ENCODE assay signal across 8 mouse cellular contexts in the genomic region with DNA sequence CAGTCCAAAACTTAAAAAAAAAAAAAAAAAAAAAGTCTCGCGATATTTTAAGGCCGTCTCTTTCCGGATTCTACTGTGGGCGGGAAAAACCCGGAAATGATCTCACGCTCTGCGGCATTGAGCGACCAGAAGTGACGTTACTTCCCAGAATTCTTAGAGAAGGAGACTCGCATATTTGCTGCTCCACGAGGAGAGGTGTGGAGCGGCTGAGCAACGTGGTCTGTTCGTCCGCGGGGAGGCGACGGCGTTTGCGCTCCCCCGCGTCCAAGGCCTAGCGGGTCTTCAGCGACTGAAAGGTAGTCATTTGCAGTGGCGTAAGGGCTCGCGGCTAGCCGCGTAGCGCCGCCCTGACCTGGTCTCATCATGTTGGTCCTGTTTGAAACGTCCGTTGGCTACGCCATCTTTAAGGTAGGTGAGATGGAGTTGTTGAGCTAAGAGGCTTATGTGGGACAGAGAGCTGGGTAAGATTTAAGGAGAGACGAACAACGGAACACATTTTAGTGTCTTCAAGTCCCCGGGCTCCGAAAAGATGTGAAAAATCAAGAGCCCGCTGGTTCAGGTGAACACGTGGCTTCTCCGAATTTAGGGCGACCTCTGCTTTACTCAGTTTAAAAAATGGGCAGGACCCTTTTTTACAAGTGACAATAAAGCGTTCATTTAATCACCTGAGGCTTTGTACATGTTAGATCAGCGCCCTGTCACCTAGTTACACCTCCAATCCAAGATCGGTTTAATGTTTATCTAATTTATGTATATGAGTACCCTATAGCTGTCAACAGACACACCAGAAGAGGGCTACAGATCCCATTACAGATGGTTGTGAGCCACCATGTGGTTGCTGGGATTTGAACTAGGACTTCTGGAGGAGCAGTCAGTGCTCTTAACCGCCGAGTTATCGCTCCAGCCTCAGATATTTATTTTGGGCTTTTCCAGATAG. TPM values are rescaled to one million over a fixed set of nuclear protein-coding genes. Genes with fewer than 3 reads are reported as not detected.
DNase-seq lines count a peak whose midpoint lies in the region; ATAC-seq and TF ChIP-seq lines count a peak whose summit lies in the region.

A gene (plus strand): TSS at position 153 of the 937 bp plus-strand sequence.

- under 1% methylated on average over 49 of the region's 49 CpGs for WGBS in embryonic facial prominence, embryonic 14.5 days
- WGBS in heart, adult 2 months: under 1% methylated on average over 49 of the region's 49 CpGs
- WGBS in limb, embryonic 13.5 days: under 1% methylated on average over 49 of the region's 49 CpGs
- under 1% methylated on average over 49 of the region's 49 CpGs for WGBS in midbrain, embryonic 16.5 days

- no peaks in the 10 kb centered on the region for H3K9me3 ChIP-seq in embryonic facial prominence, embryonic 14.5 days (ENCODE audit: control insufficient read depth, low read length)
- no peaks in the 10 kb centered on the region for H3K9me3 ChIP-seq in limb, embryonic 13.5 days
- no peaks in the 10 kb centered on the region for H3K9me3 ChIP-seq in midbrain, embryonic 16.5 days (replicated peaks; ENCODE audit: control insufficient read depth, low read length, poor library complexity, severe bottlenecking)

- H3K4me2 ChIP-seq in embryonic facial prominence, embryonic 14.5 days (ENCODE audit: low read depth, low read length): peak within 1 kb of the TSS; percentile 88
- peak within 1 kb of the TSS; percentile 94 for H3K4me2 ChIP-seq in limb, embryonic 13.5 days (replicated peaks)
- peak within 1 kb of the TSS; percentile 97 for H3K4me2 ChIP-seq in midbrain, embryonic 16.5 days (ENCODE audit: low read length)

- intact Hi-C loops in heart, adult 2 months (cut with DNase I): loop anchor here (5.0 kb wide), 1 partner anchor 77 kb away; a partner anchor contains a TSS

- peak; percentile 79 for TF ChIP-seq EP300 in heart, adult 2 months (IDR thresholded peaks at IDR 0.05; ENCODE audit: insufficient read depth, low read depth, low read length)

- H3K9ac ChIP-seq in embryonic facial prominence, embryonic 14.5 days (ENCODE audit: low read depth, low read length): peak within 1 kb of the TSS; percentile 81
- H3K9ac ChIP-seq in heart, adult 2 months (ENCODE audit: low read depth, low read length): peak within 1 kb of the TSS; percentile 48
- peak within 1 kb of the TSS; percentile 88 for H3K9ac ChIP-seq in limb, embryonic 13.5 days
- H3K9ac ChIP-seq in midbrain, embryonic 16.5 days (ENCODE audit: low read depth, low read length): peak within 1 kb of the TSS; percentile 70

- H3K79me2 ChIP-seq in heart, adult 2 months (replicated peaks; ENCODE audit: control insufficient read depth, insufficient read depth, low read length): peaks cover 6% of the 10 kb centered on the region; the same call in 1 of the 2 replicates

- DNase-seq in 3T3-L1 (ENCODE audit: low read depth, low spot score): peak; percentile 98
- peak; percentile 48 to 76 for DNase-seq in adrenal gland, postnatal 4 days (ENCODE audit: low spot score in 2 of 2)
- DNase-seq in embryonic facial prominence, embryonic 14.5 days (ENCODE audit: low spot score): peak; percentile 98
- DNase-seq in heart, adult 2 months: peak; percentile 80 to 92
- DNase-seq in kidney, adult 8-10 months: peak; percentile 92 to 94
- DNase-seq in spleen, postnatal 10 days (ENCODE audit: low spot score in 2 of 2): peak; percentile 68 to 88

- H3K4me1 ChIP-seq in embryonic facial prominence, embryonic 14.5 days (ENCODE audit: control insufficient read depth, insufficient read depth, low read length): peaks cover 12% of the 10 kb centered on the region
- peaks cover 3% of the 10 kb centered on the region for H3K4me1 ChIP-seq in heart, adult 2 months (ENCODE audit: control insufficient read depth, insufficient read depth, low read length)
- H3K4me1 ChIP-seq in limb, embryonic 13.5 days: peaks cover 21% of the 10 kb centered on the region
- peaks cover 19% of the 10 kb centered on the region for H3K4me1 ChIP-seq in midbrain, embryonic 16.5 days (ENCODE audit: control insufficient read depth, insufficient read depth, low read length)

- peak within 1 kb of the TSS; percentile 88 for H3K27ac ChIP-seq in embryonic facial prominence, embryonic 14.5 days (replicated peaks; ENCODE audit: low read depth, low read length)
- peak within 1 kb of the TSS; percentile 83 for H3K27ac ChIP-seq in heart, adult 2 months
- H3K27ac ChIP-seq in limb, embryonic 13.5 days: peak within 1 kb of the TSS; percentile 89
- H3K27ac ChIP-seq in midbrain, embryonic 16.5 days (ENCODE audit: low read length): peak within 1 kb of the TSS; percentile 83

- peak; percentile 97 for ATAC-seq in embryonic facial prominence, embryonic 14.5 days (ENCODE audit: low read depth)
- peak; percentile 97 for ATAC-seq in limb, embryonic 13.5 days (ENCODE audit: low FRiP score, low read depth)
- ATAC-seq in midbrain, embryonic 16.5 days: peak; percentile 98

- TF ChIP-seq POLR2A in heart, adult 2 months (IDR thresholded peaks at IDR 0.05; ENCODE audit: insufficient read depth, low read depth, low read length): peak; percentile 94

- no peaks in the 10 kb centered on the region for H3K27me3 ChIP-seq in embryonic facial prominence, embryonic 14.5 days (replicated peaks; ENCODE audit: control insufficient read depth, insufficient read depth, low read length)
- H3K27me3 ChIP-seq in heart, adult 2 months (ENCODE audit: control insufficient read depth, insufficient read depth, low read length): no peaks in the 10 kb centered on the region
- 0 out of 2 replicates have a peak, but pooled peaks cover 6% of the 10 kb centered on the region for H3K27me3 ChIP-seq in limb, embryonic 13.5 days
- H3K27me3 ChIP-seq in midbrain, embryonic 16.5 days (ENCODE audit: control insufficient read depth, insufficient read depth, low read depth, low read length): no peaks in the 10 kb centered on the region; the same call in 1 of the 2 replicates

- H3K4me3 ChIP-seq in embryonic facial prominence, embryonic 14.5 days (ENCODE audit: low read depth, low read length): peak within 1 kb of the TSS; percentile 71
- peak within 1 kb of the TSS; percentile 83 for H3K4me3 ChIP-seq in heart, adult 2 months
- peak within 1 kb of the TSS; percentile 77 for H3K4me3 ChIP-seq in limb, embryonic 13.5 days
- H3K4me3 ChIP-seq in midbrain, embryonic 16.5 days (ENCODE audit: low read depth, low read length): peak within 1 kb of the TSS; percentile 73

- peaks cover 12% of the 10 kb centered on the region for H3K36me3 ChIP-seq in embryonic facial prominence, embryonic 14.5 days (ENCODE audit: control insufficient read depth, insufficient read depth, low read length)
- peaks cover 8% of the 10 kb centered on the region for H3K36me3 ChIP-seq in heart, adult 2 months (ENCODE audit: control insufficient read depth, insufficient read depth, low read length)
- peaks cover 8% of the 10 kb centered on the region for H3K36me3 ChIP-seq in limb, embryonic 13.5 days
- H3K36me3 ChIP-seq in midbrain, embryonic 16.5 days (ENCODE audit: control insufficient read depth, insufficient read depth, low read length): no peaks in the 10 kb centered on the region

- TF ChIP-seq CTCF in heart, adult 2 months (IDR thresholded peaks at IDR 0.05): no peak

RNA-seq across cellular contexts. Expression of the gene that starts here (rescaled TPM):
- total RNA-seq in adrenal gland, postnatal 4 days (2021): 100 to 1,000 TPM; 146 to 164 TPM
- polyA plus RNA-seq in embryonic facial prominence, embryonic 14.5 days (2014; fragmentation: Nextera tagmentation; extraction: Ambion mirVana): 192 and 197 TPM in 2 replicates
- total RNA-seq in heart, adult 2 months (2021): 10 to 100 TPM; 32.7 to 33.0 TPM
- 7.2 and 8.6 TPM in 2 replicates for polyA plus RNA-seq in heart, adult 2 months (2012; rRNA removed)
- 262 and 267 TPM in 2 replicates for polyA plus RNA-seq in limb, embryonic 13.5 days (2015; fragmentation: Nextera tagmentation; extraction: Ambion mirVana)
- 139 and 149 TPM in 2 replicates for polyA plus RNA-seq in midbrain, embryonic 16.5 days (2015; fragmentation: Nextera tagmentation; extraction: Ambion mirVana)

Comparison
In these comparisons a context has a peak if more than half of its experiments do, and no peak if none do; other contexts are left out.
1. Peak in every context shown above with its lines: DNase-seq, ATAC-seq, H3K4me3 ChIP-seq and H3K27ac ChIP-seq.
2. RNA of the gene that starts here (total RNA-seq): 146 to 164 TPM in adrenal gland, postnatal 4 days; 32.7 to 33.0 TPM in heart, adult 2 months; every median in the first group is over 4 times any median in the second.
3. RNA of the gene that starts here (polyA plus RNA-seq): 262 to 267 TPM in limb, embryonic 13.5 days, 192 to 197 TPM in embryonic facial prominence, embryonic 14.5 days and 139 to 149 TPM in midbrain, embryonic 16.5 days; 7.2 to 8.6 TPM in heart, adult 2 months; every median in the first group is over 10 times any median in the second.